Mouse (Mus musculus) bone marrow, adult 2 months (tissue): ENCODE measurements around the gene Coa3.
A peak's percentile ranks its signal among the peaks of the same experiment; 100 is the strongest.

Experiments
- CTCF ChIP-seq: fragments of 200-500 bp; IDR thresholded peaks from 2 replicates; pipeline ENCODE4 v1.5.1; 2011; ENCODE audit warnings: low read length, control low read depth; ENCODE audit not compliant: control insufficient read depth, insufficient read depth
- POLR2A ChIP-seq: fragments of 200-500 bp; IDR thresholded peaks from 2 replicates; pipeline ENCODE4 v1.6.1; 2011; ENCODE audit warnings: low read depth, mild to moderate bottlenecking, control low read depth, low read length, borderline replicate concordance; ENCODE audit not compliant: control insufficient read depth

GRCm38 (mm10) chr11:101302004-101302798, 23.3 kb upstream of the Coa3 start, which contains the start of gene Becn1:
- TF ChIP-seq CTCF (peak; percentile 86), POLR2A (peak; percentile 77; the same call in 1 of the 2 replicates)
